Mouse (Mus musculus): ENCODE measurements around the gene Cdyl.

DNA sequence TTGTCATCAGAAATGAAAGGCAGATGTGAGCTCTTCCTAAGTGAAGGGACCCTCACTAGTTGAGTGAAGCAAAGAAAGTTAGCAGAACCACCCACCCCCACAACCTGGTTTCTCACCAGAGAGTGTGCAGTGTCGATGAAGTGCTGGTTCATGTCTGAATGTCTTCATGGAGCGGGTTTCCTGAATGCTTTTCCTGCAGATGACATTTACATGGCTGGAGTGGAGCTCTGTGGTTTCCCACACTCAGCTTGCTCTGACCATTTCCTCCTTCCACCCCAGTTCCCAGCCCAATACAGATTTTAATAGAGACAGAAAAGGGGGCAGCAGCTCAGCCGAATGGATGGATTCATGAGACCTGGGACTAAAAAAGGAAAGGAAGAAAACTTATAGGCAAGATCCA is 233.2 kb downstream of the Cdyl start:
- TF ChIP-seq GATA1 (IDR thresholded peaks at IDR 0.05; ENCODE audit: low read length) = no peak
- no peak for TF ChIP-seq TAL1 (IDR thresholded peaks at IDR 0.05; ENCODE audit: low read length)

All from erythroblast, embryonic 14.5 days (primary cell).